Comparison of ENCODE assay signal across 8 mouse cellular contexts in the genomic region with DNA sequence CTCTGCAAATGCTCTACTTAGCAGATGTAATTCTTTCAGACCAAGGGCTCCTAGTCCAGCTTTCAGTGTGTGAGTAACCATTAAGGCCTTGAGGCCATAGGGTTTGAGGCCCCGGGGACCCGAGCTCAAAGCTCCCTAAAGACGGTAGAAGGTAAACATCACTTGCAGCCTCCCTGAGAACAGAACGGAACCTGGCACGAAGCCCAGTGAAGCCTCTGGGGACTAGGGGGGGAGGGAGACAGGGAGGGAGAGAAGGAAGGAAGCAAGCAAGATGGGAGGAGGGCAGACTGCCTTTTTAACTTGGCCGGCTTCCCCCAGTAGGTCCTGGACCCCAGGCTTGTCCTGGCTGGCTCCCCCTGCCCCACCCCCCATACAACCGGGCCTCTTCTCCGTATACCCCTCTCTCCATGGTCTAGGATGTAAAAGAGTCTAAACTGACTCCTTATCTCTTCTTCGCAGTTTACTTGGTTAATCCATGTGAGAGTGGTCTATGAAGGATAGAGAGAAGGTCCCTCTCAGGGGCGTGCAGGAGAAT. TPM values are rescaled to one million over a fixed set of nuclear protein-coding genes. Genes with fewer than 3 reads are reported as not detected.
DNase-seq lines count a peak whose midpoint lies in the region; ATAC-seq and TF ChIP-seq lines count a peak whose summit lies in the region.

No protein-coding gene starts in this region.

- H3K36me3 ChIP-seq in intestine, postnatal 0 days (ENCODE audit: control insufficient read depth, insufficient read depth): peaks cover 23% of the 10 kb centered on the region
- peaks cover 32% of the 10 kb centered on the region for H3K36me3 ChIP-seq in limb, embryonic 13.5 days
- H3K36me3 ChIP-seq in midbrain, embryonic 16.5 days (ENCODE audit: control insufficient read depth, insufficient read depth, low read length): peaks cover 3% of the 10 kb centered on the region; the same call in 1 of the 2 replicates

- H3K9ac ChIP-seq in intestine, postnatal 0 days (ENCODE audit: low read depth, low read length): peak overlapping the region; percentile 65
- peak overlapping the region; percentile 82 for H3K9ac ChIP-seq in limb, embryonic 13.5 days
- peak overlapping the region; percentile 72 for H3K9ac ChIP-seq in midbrain, embryonic 16.5 days (ENCODE audit: low read depth, low read length)

- 2% methylated on average over 10 of the region's 10 CpGs for WGBS in intestine, postnatal 0 days
- 4% methylated on average over 10 of the region's 10 CpGs for WGBS in limb, embryonic 13.5 days
- WGBS in midbrain, embryonic 16.5 days: 2% methylated on average over 10 of the region's 10 CpGs

- TF ChIP-seq CTCF in cortical plate, adult 2 months (IDR thresholded peaks at IDR 0.05; ENCODE audit: extremely low read depth, insufficient read depth, low read length): no peak
- no peak for TF ChIP-seq CTCF in intestine, postnatal 0 days (IDR thresholded peaks at IDR 0.05; ENCODE audit: low read depth)

- peak; percentile 83 for DNase-seq in left cerebral cortex, adult 18-20 months (ENCODE audit: low spot score in 2 of 2)
- no peak for DNase-seq in left cerebral cortex, adult 11 months (ENCODE audit: low spot score)
- DNase-seq in gastrocnemius, postnatal 4 days (ENCODE audit: low spot score in 2 of 2): peak; percentile 70 to 82
- DNase-seq in spleen, postnatal 14 days (ENCODE audit: low spot score in 2 of 2): peak; percentile 73 to 79

- peak; percentile 60 for ATAC-seq in intestine, postnatal 0 days
- peak; percentile 17; the same call in 1 of the 2 replicates for ATAC-seq in limb, embryonic 13.5 days (ENCODE audit: low FRiP score, low read depth)
- peak; percentile 55 for ATAC-seq in midbrain, embryonic 16.5 days

- peak; percentile 25; the same call in 1 of the 2 replicates for TF ChIP-seq POLR2A in cortical plate, adult 2 months (IDR thresholded peaks at IDR 0.05; ENCODE audit: extremely low read depth, insufficient read depth, low read length)

- no peaks in the 10 kb centered on the region for H3K27me3 ChIP-seq in intestine, postnatal 0 days (replicated peaks; ENCODE audit: control insufficient read depth, insufficient read depth, low read length)
- no peaks in the 10 kb centered on the region for H3K27me3 ChIP-seq in limb, embryonic 13.5 days
- H3K27me3 ChIP-seq in midbrain, embryonic 16.5 days (ENCODE audit: control insufficient read depth, insufficient read depth, low read depth, low read length): no peaks in the 10 kb centered on the region

- H3K9me3 ChIP-seq in intestine, postnatal 0 days (ENCODE audit: control insufficient read depth): no peaks in the 10 kb centered on the region
- H3K9me3 ChIP-seq in limb, embryonic 13.5 days: no peaks in the 10 kb centered on the region
- no peaks in the 10 kb centered on the region for H3K9me3 ChIP-seq in midbrain, embryonic 16.5 days (replicated peaks; ENCODE audit: control insufficient read depth, low read length, poor library complexity, severe bottlenecking)

- peak overlapping the region; percentile 54 for H3K27ac ChIP-seq in cortical plate, adult 2 months (ENCODE audit: insufficient read depth, low read length)
- H3K27ac ChIP-seq in intestine, postnatal 0 days (ENCODE audit: low read depth, low read length): peak overlapping the region; percentile 87
- H3K27ac ChIP-seq in limb, embryonic 13.5 days: peak overlapping the region; percentile 87
- H3K27ac ChIP-seq in midbrain, embryonic 16.5 days (ENCODE audit: low read length): peak overlapping the region; percentile 85

- 0 out of 2 replicates have a peak, but pooled peaks cover 3% of the 10 kb centered on the region for H3K4me1 ChIP-seq in cortical plate, adult 2 months (ENCODE audit: control insufficient read depth, insufficient read depth, low read length)
- peaks cover 4% of the 10 kb centered on the region; the same call in 1 of the 2 replicates for H3K4me1 ChIP-seq in intestine, postnatal 0 days (replicated peaks; ENCODE audit: control insufficient read depth, insufficient read depth, low read length)
- peaks cover 17% of the 10 kb centered on the region for H3K4me1 ChIP-seq in limb, embryonic 13.5 days
- H3K4me1 ChIP-seq in midbrain, embryonic 16.5 days (ENCODE audit: control insufficient read depth, insufficient read depth, low read length): peaks cover 11% of the 10 kb centered on the region

- peak overlapping the region; percentile 87 for H3K4me2 ChIP-seq in intestine, postnatal 0 days (replicated peaks; ENCODE audit: low read depth)
- H3K4me2 ChIP-seq in limb, embryonic 13.5 days (replicated peaks): peak overlapping the region; percentile 83
- H3K4me2 ChIP-seq in midbrain, embryonic 16.5 days (ENCODE audit: low read length): peak overlapping the region; percentile 70

- H3K4me3 ChIP-seq in cortical plate, adult 2 months (ENCODE audit: insufficient read depth, low read length): peak overlapping the region; percentile 63
- peak overlapping the region; percentile 65 for H3K4me3 ChIP-seq in intestine, postnatal 0 days (ENCODE audit: low read depth, low read length)
- peak overlapping the region; percentile 67 for H3K4me3 ChIP-seq in limb, embryonic 13.5 days
- peak overlapping the region; percentile 47 for H3K4me3 ChIP-seq in midbrain, embryonic 16.5 days (ENCODE audit: low read depth, low read length)

RNA-seq across cellular contexts. Expression of a gene that starts 0.8 kb away (rescaled TPM):
- total RNA-seq in left cerebral cortex, adult 18-20 months (2021): 10 to 100 TPM; 27.6 to 37.2 TPM
- polyA plus RNA-seq in cortical plate, adult 2 months (2012; rRNA removed): 27.2 and 35.7 TPM in 2 replicates
- total RNA-seq in gastrocnemius, postnatal 4 days (2021): 10 to 100 TPM; 21.6 to 21.8 TPM
- polyA plus RNA-seq in intestine, postnatal 0 days (2015; fragmentation: Nextera tagmentation; extraction: Ambion mirVana): 16.7 and 17.6 TPM in 2 replicates
- 36.9 and 38.0 TPM in 2 replicates for polyA plus RNA-seq in limb, embryonic 13.5 days (2015; fragmentation: Nextera tagmentation; extraction: Ambion mirVana)
- 29.5 and 30.6 TPM in 2 replicates for polyA plus RNA-seq in midbrain, embryonic 16.5 days (2015; fragmentation: Nextera tagmentation; extraction: Ambion mirVana)

RNA-seq across cellular contexts. Expression of a gene that starts 16.1 kb away (rescaled TPM):
- total RNA-seq in left cerebral cortex, adult 18-20 months (2021): 1 to 10 TPM in 1 of 2 experiments, under 1 TPM in 1; 0.82 to 1.4 TPM
- polyA plus RNA-seq in cortical plate, adult 2 months (2012; rRNA removed): 0.21 and 0.66 TPM in 2 replicates
- not detected for total RNA-seq in gastrocnemius, postnatal 4 days (2021)
- not detected in 2 replicates for polyA plus RNA-seq in intestine, postnatal 0 days (2015; fragmentation: Nextera tagmentation; extraction: Ambion mirVana)
- not detected in 2 replicates for polyA plus RNA-seq in limb, embryonic 13.5 days (2015; fragmentation: Nextera tagmentation; extraction: Ambion mirVana)
- 0.08 and 0.19 TPM in 2 replicates for polyA plus RNA-seq in midbrain, embryonic 16.5 days (2015; fragmentation: Nextera tagmentation; extraction: Ambion mirVana)

RNA-seq across cellular contexts. Expression of a gene that starts 19.0 kb away (rescaled TPM):
- total RNA-seq in left cerebral cortex, adult 18-20 months (2021): 10 to 100 TPM; 83.6 to 86.8 TPM
- 94.6 and 110 TPM in 2 replicates for polyA plus RNA-seq in cortical plate, adult 2 months (2012; rRNA removed)
- total RNA-seq in gastrocnemius, postnatal 4 days (2021): 10 to 100 TPM; 44.5 to 54.3 TPM
- 67.0 and 74.7 TPM in 2 replicates for polyA plus RNA-seq in intestine, postnatal 0 days (2015; fragmentation: Nextera tagmentation; extraction: Ambion mirVana)
- polyA plus RNA-seq in limb, embryonic 13.5 days (2015; fragmentation: Nextera tagmentation; extraction: Ambion mirVana): 55.9 and 58.7 TPM in 2 replicates
- polyA plus RNA-seq in midbrain, embryonic 16.5 days (2015; fragmentation: Nextera tagmentation; extraction: Ambion mirVana): 134 and 137 TPM in 2 replicates

RNA-seq across cellular contexts. Expression of a gene that starts 19.4 kb away (rescaled TPM):
- not detected for total RNA-seq in left cerebral cortex, adult 18-20 months (2021)
- 0.86 and 1.7 TPM in 2 replicates for polyA plus RNA-seq in cortical plate, adult 2 months (2012; rRNA removed)
- total RNA-seq in gastrocnemius, postnatal 4 days (2021): 1 to 10 TPM in 1 of 2 experiments, not detected in 1; 1.4 TPM
- 1.2 and 1.8 TPM in 2 replicates for polyA plus RNA-seq in intestine, postnatal 0 days (2015; fragmentation: Nextera tagmentation; extraction: Ambion mirVana)
- polyA plus RNA-seq in limb, embryonic 13.5 days (2015; fragmentation: Nextera tagmentation; extraction: Ambion mirVana): 0.74 TPM in 1 of 2 replicates, not detected in the other
- 0.55 and 0.72 TPM in 2 replicates for polyA plus RNA-seq in midbrain, embryonic 16.5 days (2015; fragmentation: Nextera tagmentation; extraction: Ambion mirVana)

RNA-seq across cellular contexts. Expression of a gene that starts 30.6 kb away (rescaled TPM):
- 100 to 1,000 TPM; 218 to 223 TPM for total RNA-seq in left cerebral cortex, adult 18-20 months (2021)
- polyA plus RNA-seq in cortical plate, adult 2 months (2012; rRNA removed): 195 and 268 TPM in 2 replicates
- not detected for total RNA-seq in gastrocnemius, postnatal 4 days (2021)
- polyA plus RNA-seq in intestine, postnatal 0 days (2015; fragmentation: Nextera tagmentation; extraction: Ambion mirVana): 0.24 and 0.39 TPM in 2 replicates
- 0.32 and 0.78 TPM in 2 replicates for polyA plus RNA-seq in limb, embryonic 13.5 days (2015; fragmentation: Nextera tagmentation; extraction: Ambion mirVana)
- 2.2 and 3.4 TPM in 2 replicates for polyA plus RNA-seq in midbrain, embryonic 16.5 days (2015; fragmentation: Nextera tagmentation; extraction: Ambion mirVana)
